Mouse (Mus musculus): ENCODE results near the gene Fkbp15. TPM values are rescaled to one million over a fixed set of nuclear protein-coding genes. Genes with fewer than 3 reads are reported as not detected.
"Not testable (repeated sequence)": the region's sequence is repeated elsewhere in the genome, so short reads cannot be mapped to it uniquely, and the experiment has no call there.

Gene Fkbp15
- total RNA-seq, 2 experiments from 2014 or later, result 32.8 to 33.2 TPM

DNA sequence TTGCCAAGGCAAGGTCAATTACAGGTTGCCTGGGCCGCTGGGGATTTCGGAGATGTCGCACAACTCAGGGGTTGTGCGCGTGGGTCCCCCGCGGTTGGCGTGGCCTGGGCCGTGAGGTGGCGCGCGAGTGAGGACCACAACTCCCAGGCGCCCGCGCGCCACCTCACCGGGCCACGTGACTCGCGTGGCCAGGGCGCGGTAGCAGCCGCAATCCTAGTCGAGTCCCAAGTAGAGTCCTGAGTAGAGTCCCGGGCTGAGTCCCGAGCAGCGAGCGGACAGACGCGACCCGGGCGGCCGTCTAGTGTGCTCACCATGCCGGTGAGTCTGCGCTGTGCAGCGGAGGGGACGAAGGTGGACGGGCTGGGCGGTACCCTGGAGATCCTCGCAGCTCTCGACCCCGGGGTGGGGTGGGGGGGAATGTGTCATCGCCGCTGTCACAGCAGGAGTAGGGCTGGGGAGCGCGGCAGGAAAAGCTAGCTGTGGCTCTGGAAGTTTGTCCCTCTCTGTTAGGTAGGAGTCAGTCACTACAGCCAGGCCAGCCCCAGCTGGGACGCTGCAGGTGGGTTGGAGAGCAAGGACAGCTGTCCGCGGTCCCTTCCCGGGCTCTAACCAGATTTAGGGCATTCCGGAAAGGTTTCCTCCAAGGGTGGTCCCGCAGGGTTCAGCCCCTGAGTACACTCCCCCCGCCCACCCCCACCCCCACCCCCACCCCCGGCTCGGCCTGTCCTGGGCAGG is 73.9 kb downstream of the Fkbp15 start:
- peak; percentile 77 to 87 for DNase-seq (ENCODE audit: low spot score in 2 of 2)

DNA sequence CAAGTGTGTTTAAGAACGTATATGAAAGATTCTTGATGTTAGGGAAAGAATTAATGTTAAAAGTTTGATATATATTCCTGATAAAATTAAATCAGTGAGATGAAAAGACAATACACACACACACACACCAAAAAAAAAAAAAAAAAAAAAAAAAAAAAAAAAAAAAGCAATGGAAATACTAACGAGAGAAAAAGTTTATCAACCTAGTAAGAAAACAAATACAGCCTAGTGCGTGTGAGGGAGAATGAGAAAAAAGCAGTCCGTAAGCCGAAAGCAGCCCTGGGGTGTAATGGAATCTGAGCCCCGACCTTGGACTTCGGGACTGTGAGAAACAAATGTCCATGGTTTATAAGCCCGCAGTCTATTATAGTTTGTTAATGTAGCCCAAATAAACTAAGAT is 74.8 kb downstream of the Fkbp15 start:
- DNase-seq (ENCODE audit: low spot score in 2 of 2), result no peak

DNA sequence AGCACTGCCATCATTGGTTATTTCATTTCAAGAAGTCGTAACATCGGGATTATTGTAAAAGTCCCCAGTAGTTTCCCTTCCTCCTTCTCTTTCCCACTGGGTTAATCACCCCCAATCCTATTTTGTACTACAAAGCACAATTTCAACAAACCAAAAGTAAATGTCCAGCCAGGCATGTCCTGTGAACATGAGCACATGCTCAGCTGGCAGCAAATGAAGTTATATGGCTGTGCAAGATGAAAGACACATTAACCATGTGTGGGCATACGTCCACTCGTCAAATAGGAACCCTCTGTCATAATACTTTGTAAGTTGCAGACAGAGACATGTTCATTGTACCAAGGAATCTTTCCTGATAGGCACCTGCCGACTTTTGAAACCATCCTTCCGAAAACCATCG is 77.4 kb downstream of the Fkbp15 start:
- no peak for DNase-seq (ENCODE audit: low spot score in 2 of 2)

DNA sequence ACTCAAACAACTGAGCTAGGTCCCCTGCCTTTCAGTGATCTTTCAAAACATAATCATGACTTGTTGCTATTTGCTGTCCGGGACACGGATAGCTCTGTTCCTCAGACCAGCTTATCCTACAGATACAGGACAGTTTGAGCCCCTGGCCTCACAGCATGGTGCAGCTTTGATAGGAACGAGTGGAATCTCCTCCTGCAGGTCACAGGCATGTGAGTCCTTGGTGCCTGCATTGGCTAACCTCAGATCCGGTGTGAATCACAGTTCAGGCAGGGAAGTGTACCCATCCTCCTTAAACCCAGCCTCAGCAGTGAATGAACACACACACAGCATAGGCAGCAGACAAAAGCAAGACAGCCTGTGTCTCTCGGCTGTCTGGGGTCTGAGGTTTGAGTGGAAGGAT is 79.0 kb downstream of the Fkbp15 start:
- DNase-seq (ENCODE audit: low spot score in 2 of 2), result no peak

DNA sequence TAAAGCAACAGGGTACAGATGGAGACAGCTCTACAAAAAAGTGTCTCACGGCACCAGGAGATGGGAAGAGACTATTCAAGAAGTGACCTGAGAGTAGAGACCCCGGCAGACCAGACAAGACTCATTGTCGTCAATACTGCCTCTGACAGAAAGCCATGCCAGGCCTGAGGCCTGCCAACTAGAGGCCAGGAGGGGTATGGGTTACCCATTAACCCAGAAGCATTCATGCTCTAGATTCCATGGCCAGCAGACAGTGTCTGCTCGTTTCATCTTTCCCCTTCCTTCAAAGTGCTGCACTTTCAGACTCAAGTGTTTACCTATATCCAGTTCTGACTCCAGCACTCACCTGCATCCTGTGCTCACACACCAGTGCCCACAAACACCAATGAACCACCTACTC is 82.3 kb downstream of the Fkbp15 start:
- DNase-seq (ENCODE audit: low spot score in 2 of 2), result no peak

DNA sequence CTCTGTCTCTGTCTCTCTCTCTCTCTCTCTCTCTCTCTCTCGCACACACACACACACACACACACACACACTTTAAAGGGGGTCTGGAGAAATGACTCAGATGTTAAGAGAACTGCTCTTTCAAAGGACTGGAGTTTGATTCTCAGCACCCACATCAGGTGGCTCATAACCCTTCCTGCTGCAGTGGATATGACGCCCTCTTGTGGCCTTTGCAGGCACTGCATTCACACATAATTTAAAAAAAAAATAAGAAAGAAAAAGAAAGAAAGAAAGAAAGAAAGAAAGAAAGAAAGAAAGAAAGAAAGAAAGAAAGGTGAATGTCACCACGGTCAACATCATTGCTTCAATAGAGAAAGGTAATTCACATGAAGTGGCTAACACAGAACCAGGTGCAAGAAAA is 83.1 kb downstream of the Fkbp15 start:
- DNase-seq (ENCODE audit: low spot score in 2 of 2), result no peak

DNA sequence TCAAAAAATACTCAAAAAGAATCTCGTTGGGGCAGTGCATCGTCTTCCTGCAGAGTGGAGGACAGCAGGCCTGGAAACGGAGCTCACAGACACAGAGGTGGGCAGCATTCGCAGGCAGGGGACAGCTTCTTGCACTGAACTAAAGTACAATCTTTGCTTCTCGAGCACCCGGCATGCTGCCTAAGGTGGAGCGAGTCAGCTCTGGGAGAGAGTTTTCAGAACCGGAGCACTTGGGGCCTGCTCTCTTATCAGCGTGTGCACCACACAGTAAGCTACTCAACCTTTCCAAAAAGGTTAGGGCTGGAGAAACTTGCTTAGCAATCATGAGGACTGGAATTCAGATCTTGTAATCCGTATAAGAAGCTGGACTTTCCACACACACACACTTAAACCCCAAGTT is 83.7 kb downstream of the Fkbp15 start:
- no peak for DNase-seq (ENCODE audit: low spot score in 2 of 2)

DNA sequence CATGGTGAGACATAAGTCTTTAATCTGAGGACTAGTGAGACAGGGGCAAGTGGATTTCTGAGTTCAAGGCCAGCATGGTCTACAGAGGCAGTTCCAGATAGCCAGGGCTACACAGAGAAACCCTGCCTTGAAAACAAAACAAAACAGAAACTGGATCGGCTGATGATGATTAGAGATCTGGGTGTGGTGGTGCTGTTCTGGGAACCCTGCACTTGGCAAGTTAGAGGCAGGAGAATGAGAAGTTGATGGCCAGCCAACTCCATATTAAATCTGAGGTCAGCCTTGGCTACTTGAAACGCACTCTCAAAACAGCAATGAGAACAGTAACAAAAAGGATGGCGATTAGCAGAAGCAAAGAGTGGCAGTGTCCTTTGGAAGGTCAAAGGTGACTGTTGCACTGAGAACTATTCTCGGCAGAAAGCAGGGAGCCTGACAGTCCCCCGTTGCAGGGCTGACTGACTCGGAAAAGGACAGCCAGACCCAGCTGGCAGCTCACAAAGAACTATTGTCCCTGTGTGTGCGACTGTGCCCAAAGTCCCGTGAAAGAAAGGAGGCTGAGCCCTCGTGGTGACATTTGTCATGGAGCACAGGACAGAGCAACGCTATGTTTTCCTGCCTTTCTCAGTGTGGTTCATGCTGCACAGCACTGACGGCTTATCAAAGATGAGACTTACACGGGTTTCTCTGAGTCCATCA is 85.4 kb downstream of the Fkbp15 start:
- DNase-seq (ENCODE audit: low spot score in 2 of 2), result peak in 1 of 2 experiments; percentile 6

DNA sequence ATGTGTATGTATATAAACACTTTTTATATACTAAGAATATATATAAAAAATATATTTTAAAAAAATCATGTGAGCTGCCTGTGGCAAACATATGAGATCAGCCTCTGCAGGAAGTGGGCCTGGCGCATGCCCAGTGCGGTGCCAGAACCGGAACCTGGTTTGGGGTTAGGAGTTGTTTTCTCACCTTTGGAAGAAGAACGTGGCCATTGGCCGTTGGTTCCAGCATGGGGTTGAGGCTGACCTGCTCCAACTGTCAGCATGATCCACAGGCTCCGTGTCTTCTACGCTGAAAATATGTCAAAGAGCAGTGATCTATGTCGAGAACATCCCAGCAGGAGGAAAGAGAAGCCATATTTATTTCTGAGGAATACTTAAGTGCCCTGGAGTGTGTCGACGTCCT is 86.4 kb downstream of the Fkbp15 start:
- DNase-seq (ENCODE audit: low spot score in 2 of 2), result peak in 1 of 2 experiments; percentile 0

DNA sequence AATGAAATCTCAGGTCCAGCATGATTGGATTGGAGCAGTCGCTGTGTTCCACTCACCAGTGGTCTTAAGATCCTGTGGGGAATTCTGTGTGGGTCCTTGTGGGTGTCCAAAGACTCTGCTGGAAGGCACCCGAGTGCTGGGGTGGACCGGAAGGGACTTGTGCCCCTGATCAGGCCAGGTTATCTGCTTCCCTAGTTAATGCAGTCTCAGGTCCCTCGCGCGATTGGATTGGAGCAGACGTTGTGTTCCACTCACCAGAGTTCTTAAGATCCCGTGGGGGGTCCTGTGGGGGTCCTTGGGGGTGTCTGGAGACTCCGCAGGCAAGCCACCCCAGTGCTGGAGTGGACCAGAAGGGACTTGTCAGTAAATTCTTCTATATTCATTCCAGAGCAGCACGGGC is 87.7 kb downstream of the Fkbp15 start:
- peak in 1 of 2 experiments; percentile 0 for DNase-seq (ENCODE audit: low spot score in 2 of 2)

DNA sequence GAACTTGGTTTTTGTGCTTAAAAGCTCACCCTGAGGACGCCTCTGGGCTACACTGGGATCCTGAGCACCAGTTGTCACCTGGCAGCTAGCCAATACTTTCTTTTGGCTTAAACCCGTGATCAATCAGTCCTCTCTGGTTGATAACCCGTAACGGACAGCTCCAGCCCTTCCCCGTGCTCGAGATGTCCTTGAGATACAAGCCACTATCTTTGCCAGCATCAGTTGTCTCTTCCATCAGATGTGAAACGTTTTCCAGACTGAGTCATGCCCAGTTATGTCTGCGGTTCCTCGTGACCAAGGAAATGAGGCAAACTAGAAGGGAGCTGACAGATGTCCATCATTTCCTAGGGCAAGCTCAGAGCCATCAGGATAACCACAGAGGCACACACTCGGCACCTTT is 93.2 kb downstream of the Fkbp15 start:
- no peak for DNase-seq (ENCODE audit: low spot score in 2 of 2)

DNA sequence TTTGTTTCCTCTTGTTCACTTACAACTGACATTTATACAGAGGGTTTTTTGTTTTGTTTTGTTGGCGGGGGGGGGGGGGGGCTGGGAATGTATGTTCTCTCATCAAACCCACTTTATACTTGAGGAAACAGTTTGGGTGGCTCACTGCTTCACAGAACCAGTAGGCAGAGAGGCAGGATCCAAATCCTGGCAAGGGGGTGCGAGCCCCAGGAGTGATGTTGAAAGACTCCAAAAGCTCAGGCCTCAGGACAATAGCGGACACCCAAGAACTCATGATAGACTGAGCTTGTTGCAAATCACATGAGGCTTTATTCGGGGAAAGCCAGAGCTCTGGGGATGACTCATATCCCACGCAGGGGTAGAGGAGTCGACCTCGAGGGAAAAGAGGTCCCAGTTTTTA is 94.3 kb downstream of the Fkbp15 start:
- DNase-seq (ENCODE audit: low spot score in 2 of 2), result not testable (repeated sequence)

DNA sequence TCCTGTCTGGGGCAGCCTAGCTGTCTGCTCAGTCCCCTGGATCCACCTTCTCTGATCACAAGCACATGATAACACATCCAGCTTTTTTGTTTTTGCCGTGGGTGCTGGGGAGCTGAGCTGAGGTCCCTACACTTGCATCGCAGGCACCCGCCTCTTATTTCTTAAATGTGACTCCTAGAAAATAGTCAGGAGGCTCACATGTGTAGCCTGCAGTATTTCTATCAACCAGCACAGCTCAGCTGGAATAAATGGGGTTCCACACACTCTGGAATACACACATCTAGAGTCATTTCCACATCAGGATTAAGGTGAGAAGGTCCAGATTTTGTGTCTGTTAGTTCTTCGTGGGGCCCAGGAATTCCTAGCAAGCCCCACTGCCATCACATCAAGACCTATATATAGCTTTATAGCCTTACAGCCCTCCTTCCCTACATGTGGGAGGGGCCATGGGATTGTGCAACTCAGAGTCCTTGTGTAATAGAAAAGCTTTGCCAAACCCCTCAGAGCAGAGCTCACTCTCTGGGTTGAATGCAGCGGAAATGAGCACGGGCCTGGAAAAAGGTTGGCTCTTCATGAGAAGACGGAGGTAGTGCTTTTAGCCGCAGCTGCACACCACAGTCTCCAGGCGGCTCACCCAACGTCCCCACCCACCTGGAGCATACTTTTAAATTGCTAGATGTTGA is 95.1 kb downstream of the Fkbp15 start:
- no peak for DNase-seq (ENCODE audit: low spot score in 2 of 2)

DNA sequence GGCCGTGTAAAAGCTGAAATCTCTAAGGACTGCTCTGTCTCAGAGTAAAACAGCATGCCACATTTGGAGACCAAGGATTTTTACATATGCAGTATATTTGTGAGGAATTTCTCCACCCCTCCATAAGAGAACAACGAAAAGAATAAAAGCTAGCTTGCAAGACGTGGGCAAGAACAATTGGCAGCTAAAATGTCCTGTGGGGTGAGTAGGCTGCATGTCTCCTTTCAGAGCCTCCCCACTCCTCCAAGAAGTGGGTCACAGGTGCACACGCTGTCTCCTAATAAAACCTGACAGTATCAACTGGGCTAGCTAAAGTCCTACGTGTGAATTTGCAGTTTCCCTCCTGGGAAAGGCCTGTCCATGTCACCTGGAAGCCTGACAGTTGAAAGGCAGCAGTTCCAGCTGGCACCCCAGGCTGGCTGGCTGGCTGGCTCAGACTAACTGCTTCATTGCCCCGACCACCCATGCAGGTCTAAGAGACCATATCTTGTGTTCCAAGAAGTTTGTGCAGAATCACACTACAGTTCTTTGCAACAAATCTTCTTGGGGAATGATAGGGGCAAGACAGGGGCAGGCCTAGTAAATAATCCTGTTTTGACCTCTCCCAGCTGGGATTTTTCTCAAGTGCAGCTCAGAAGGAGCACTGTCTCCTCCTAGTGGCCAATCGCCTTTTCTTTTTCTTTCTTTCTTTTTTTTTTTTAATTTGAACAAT is 97.1 kb downstream of the Fkbp15 start:
- no peak for DNase-seq (ENCODE audit: low spot score in 2 of 2)

DNA sequence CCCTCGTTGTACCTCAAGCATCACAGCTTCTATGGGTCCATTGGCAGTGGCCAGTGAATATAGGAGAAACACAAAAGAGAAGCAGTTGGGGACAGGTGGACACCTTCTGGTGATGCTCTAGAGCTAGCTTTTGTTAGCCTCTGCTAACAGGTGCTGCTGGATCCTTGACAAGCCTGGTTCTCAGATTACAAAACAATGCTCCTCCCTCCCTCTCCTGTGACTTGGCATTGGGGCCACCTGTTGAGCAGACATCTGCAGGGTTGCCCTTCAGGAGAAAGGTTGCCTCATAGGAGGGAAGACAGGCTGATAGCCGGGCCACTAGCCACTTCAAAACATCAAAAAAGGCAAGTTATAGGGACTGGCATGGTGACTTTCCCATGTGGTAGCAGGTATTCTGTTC is 98.1 kb downstream of the Fkbp15 start, which contains the start of gene Slc31a2:
Gene Slc31a2, plus strand, starts transcription at position 287 of the 400 bp plus-strand sequence.
- DNase-seq (ENCODE audit: low spot score in 2 of 2), result no peak

DNA sequence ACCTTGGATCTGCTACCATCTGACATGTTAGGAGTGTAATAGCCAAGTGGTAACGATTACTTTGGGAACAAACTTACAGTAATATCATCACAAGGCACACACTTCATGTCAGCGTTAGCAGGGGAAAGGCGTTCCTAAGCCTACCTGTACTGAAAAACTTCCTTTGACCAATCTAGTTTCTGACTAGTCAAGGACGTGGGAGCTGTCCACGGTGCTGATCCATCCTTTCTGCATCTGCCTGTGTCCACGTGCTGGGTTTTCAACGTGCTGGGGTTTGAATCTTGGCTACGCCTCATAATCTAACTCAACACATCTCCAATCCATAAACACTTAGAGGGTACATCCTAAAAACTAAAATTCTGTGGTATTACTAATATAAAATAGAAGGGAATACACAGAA is 103.4 kb downstream of the Fkbp15 start:
- DNase-seq (ENCODE audit: low spot score in 2 of 2), result no peak

DNA sequence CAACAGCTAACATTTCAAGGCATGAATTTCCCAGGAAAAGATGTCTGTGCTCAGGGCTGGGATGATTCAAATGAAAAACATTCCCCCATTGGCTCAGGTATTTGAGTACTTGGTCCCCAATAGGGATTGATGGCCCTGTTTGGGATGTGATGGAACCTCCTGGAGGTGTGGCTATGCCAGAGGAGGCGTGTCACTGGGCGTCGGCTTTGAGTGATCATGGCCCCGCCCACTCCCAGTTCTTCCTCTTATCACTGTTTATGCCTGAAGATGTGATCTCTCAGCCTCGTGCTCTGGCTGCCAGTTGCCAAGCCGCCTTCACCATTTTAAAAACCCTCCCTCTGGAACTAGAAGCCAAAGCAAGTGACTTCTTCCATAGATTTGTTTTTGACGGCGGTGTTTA is 105.8 kb downstream of the Fkbp15 start:
- DNase-seq (ENCODE audit: low spot score in 2 of 2), result no peak

DNA sequence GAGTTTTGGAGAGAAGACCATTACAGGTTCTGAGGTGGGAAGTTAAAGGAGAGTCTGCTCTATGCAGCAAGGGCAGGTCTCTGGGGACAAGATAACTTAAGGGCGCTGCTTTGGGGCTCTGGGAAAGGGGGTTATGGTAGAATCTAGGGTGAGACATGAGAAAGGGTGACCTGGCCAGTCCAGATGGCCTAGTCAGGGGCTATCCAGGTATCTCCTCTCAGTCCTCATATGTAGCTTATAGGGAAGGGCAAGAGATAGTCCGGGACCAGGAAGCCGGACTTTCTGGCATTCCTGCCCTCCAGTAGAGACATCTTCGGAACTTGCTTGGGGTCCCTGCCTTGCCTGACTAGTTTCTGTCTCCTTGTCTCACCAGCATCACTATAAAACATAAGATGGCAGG is 108.6 kb downstream of the Fkbp15 start:
- DNase-seq (ENCODE audit: low spot score in 2 of 2), result no peak

DNA sequence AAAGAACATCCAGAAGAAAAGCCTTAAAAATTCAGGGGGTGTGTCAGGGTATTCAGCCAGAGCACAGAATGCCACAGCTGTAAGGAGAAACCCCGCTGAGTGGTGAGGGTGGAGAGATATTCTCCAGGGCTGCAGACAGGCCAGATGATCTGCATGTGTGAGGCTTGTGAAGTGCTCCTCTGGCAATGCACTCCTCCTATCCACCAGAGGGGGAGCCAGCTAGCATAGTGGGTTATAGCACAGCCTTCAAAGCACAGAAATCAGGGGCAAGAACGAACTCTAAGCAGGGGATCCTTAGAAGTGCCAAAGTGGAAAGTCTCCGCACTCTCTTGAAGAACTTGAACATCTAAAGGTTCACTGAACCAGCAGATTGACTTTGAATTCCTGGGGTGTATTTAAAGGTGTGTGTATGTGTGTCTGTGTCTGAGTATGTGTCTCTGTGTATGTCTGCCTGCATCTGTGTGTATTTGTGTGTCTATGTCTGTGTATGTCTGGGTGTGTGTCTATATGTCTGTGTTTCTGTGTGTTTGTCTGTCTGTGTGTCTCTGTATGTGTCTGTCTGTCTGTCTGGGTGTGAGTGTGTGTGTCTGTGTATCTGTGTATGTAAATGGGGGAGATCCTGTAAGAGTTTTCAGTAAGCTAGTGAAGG is 109.3 kb downstream of the Fkbp15 start:
- no peak for DNase-seq (ENCODE audit: low spot score in 2 of 2)
